Mouse (Mus musculus) thymus, adult 2 months (tissue): ENCODE measurements around the gene Phf7.

Source experiments
- CTCF ChIP-seq: fragments of 200-500 bp; IDR thresholded peaks from 2 replicates; pipeline ENCODE4 v1.5.1; 2012; ENCODE audit warnings: mild to moderate bottlenecking, control low read depth, low read length, moderate library complexity, borderline replicate concordance; ENCODE audit not compliant: control insufficient read depth, poor library complexity, insufficient read depth; ENCODE audit errors: extremely low read depth
- POLR2A ChIP-seq: fragments of 200-500 bp; IDR thresholded peaks from 2 replicates; pipeline ENCODE4 v1.6.1; 2012; ENCODE audit warnings: mild to moderate bottlenecking, low read length, control low read depth, moderate library complexity; ENCODE audit not compliant: control insufficient read depth, poor library complexity, insufficient read depth; ENCODE audit errors: extremely low read depth

DNA sequence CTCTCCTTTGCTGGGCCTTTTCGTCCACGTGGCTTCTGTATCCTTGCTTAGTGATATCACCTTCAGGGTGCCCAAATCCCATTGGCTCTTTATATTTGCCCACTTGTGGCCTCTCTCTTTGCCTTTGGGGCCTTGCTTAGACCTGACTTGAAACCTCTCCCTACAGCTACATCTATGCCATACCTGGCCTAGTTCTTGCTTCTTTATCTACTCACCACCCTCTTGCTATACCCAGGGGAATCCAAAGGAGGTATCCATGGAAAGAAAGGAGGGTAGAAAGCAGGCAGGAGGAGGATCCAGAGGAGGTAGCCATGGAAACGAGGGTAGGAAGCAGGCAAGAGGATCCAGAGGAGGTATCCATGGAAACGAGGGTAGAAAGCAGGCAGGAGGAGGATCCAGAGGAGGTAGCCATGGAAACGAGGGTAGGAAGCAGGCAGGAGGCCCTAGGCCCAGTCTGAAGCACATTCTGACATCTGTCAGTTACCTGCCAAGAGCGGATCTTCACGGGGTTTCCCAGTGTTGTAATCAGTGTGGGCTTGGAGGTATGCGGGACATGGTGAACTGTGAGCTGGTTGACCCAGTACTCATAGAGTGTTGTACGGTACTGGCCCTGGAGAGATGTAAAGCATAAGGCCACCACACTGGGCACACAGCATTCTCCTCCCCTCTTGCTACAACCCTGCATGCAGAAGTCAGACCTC is 17.3 kb upstream of the Phf7 start:
- TF ChIP-seq CTCF (no peak), POLR2A (no peak)
